Comparison of ENCODE assay signal across 8 mouse cellular contexts in the genomic region with DNA sequence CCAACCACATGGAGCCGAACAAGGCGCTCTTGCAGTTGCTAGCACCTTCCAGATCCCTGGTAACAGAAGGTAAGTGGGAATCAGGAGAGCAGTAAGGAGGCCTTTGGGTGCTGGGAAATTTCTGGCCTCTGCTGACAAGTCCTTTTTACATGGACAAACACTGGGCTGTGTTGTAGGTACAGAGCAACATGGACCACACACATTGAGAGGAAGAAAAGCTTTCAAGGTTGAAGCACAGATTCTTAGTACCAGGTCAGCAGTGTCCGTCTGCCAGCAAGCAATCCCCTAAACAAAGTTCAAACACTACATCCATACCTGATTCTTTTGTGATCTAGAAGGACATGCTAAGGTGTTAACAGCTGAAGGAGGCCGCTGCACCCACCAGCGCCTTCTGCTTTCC. TPM values are rescaled to one million over a fixed set of nuclear protein-coding genes. Genes with fewer than 3 reads are reported as not detected.
DNase-seq lines count a peak whose midpoint lies in the region; ATAC-seq and TF ChIP-seq lines count a peak whose summit lies in the region.

No protein-coding gene starts in this region.

- H3K9ac ChIP-seq in heart, embryonic 12.5 days, result peak overlapping the region; percentile 90
- peak overlapping the region; percentile 91 for H3K9ac ChIP-seq in limb, embryonic 11.5 days (ENCODE audit: low read length)
- peak overlapping the region; percentile 81 for H3K9ac ChIP-seq in neural tube, embryonic 15.5 days (replicated peaks)

- no peak for TF ChIP-seq CTCF in lung, adult 2 months (IDR thresholded peaks at IDR 0.05; ENCODE audit: insufficient read depth, low read length)

- peak overlapping the region; percentile 65 for H3K4me2 ChIP-seq in heart, embryonic 12.5 days
- peak overlapping the region; percentile 50 for H3K4me2 ChIP-seq in limb, embryonic 11.5 days (ENCODE audit: low read depth, severe bottlenecking)
- peak overlapping the region; percentile 73 for H3K4me2 ChIP-seq in neural tube, embryonic 15.5 days

- peak overlapping the region; percentile 94 for H3K4me3 ChIP-seq in lung, adult 2 months (replicated peaks; ENCODE audit: extremely low read depth, low read depth, low read length)
- H3K4me3 ChIP-seq in heart, embryonic 12.5 days, result peak overlapping the region; percentile 76
- H3K4me3 ChIP-seq in limb, embryonic 11.5 days (ENCODE audit: low read depth, low read length), result peak overlapping the region; percentile 79; the same call in 1 of the 2 replicates
- peak overlapping the region; percentile 85 for H3K4me3 ChIP-seq in neural tube, embryonic 15.5 days (replicated peaks)

- no peak for DNase-seq in lung, adult 2 months
- DNase-seq in lung, postnatal 36 days, result no peak
- DNase-seq in limb, embryonic 11.5 days (ENCODE audit: low spot score), result peak; percentile 32
- DNase-seq in left cerebral cortex, postnatal 14 days (ENCODE audit: low spot score in 2 of 2), result no peak
- DNase-seq in thymus, postnatal 25 days, result no peak
- DNase-seq in thymus, postnatal 36 days, result no peak

- 22% methylated on average over 5 of the region's 5 CpGs for WGBS in lung, adult 2 months
- 23% methylated on average over 5 of the region's 5 CpGs for WGBS in heart, embryonic 12.5 days
- WGBS in limb, embryonic 11.5 days, result 34% methylated on average over 5 of the region's 5 CpGs
- WGBS in neural tube, embryonic 15.5 days, result 42% methylated on average over 5 of the region's 5 CpGs

- no peaks in the 10 kb centered on the region for H3K36me3 ChIP-seq in heart, embryonic 12.5 days
- H3K36me3 ChIP-seq in limb, embryonic 11.5 days (ENCODE audit: control insufficient read depth, insufficient read depth, low read length), result no peaks in the 10 kb centered on the region
- no peaks in the 10 kb centered on the region for H3K36me3 ChIP-seq in neural tube, embryonic 15.5 days

- no peaks in the 10 kb centered on the region for H3K9me3 ChIP-seq in heart, embryonic 12.5 days (replicated peaks)
- no peaks in the 10 kb centered on the region for H3K9me3 ChIP-seq in limb, embryonic 11.5 days (ENCODE audit: control insufficient read depth, low read length)
- H3K9me3 ChIP-seq in neural tube, embryonic 15.5 days (replicated peaks), result no peaks in the 10 kb centered on the region

- TF ChIP-seq POLR2A in lung, adult 2 months (IDR thresholded peaks at IDR 0.05; ENCODE audit: borderline replicate concordance, extremely low read depth, low read depth, low read length), result no peak

- H3K27me3 ChIP-seq in heart, embryonic 12.5 days (replicated peaks), result no peaks in the 10 kb centered on the region
- no peaks in the 10 kb centered on the region for H3K27me3 ChIP-seq in limb, embryonic 11.5 days (ENCODE audit: control insufficient read depth, insufficient read depth, low read length)
- no peaks in the 10 kb centered on the region for H3K27me3 ChIP-seq in neural tube, embryonic 15.5 days (replicated peaks)

- intact Hi-C loops in left cerebral cortex, postnatal 14 days (cut with DNase I), result no loop called here

- peaks cover 8% of the 10 kb centered on the region for H3K4me1 ChIP-seq in lung, adult 2 months (ENCODE audit: control insufficient read depth, insufficient read depth, low read length)
- H3K4me1 ChIP-seq in heart, embryonic 12.5 days (replicated peaks), result peaks cover 13% of the 10 kb centered on the region
- peaks cover 5% of the 10 kb centered on the region; the same call in 1 of the 2 replicates for H3K4me1 ChIP-seq in limb, embryonic 11.5 days (ENCODE audit: control insufficient read depth, insufficient read depth, low read length)
- H3K4me1 ChIP-seq in neural tube, embryonic 15.5 days, result peaks cover 33% of the 10 kb centered on the region

- ATAC-seq in heart, embryonic 12.5 days (ENCODE audit: insufficient number of reproducible peaks, low FRiP score), result no peak
- ATAC-seq in limb, embryonic 11.5 days (ENCODE audit: insufficient number of reproducible peaks, low FRiP score, low TSS enrichment, low read depth), result no peak
- ATAC-seq in neural tube, embryonic 15.5 days (ENCODE audit: low FRiP score), result no peak

- peak overlapping the region; percentile 97 for H3K27ac ChIP-seq in heart, embryonic 12.5 days (ENCODE audit: poor library complexity, severe bottlenecking)
- peak overlapping the region; percentile 97; the same call in 1 of the 2 replicates for H3K27ac ChIP-seq in limb, embryonic 11.5 days (replicated peaks; ENCODE audit: low read depth, low read length)
- H3K27ac ChIP-seq in neural tube, embryonic 15.5 days (replicated peaks), result peak overlapping the region; percentile 96; the same call in 1 of the 2 replicates

RNA-seq across cellular contexts. Expression of a gene that starts 1.7 kb away (rescaled TPM):
- polyA plus RNA-seq in lung, adult 2 months (2012; rRNA removed), result 252 and 262 TPM in 2 replicates
- 107 and 114 TPM in 2 replicates for polyA plus RNA-seq in heart, embryonic 12.5 days (2016; fragmentation: Nextera tagmentation; extraction: Ambion mirVana)
- polyA plus RNA-seq in limb, embryonic 11.5 days (2014; fragmentation: Nextera tagmentation; extraction: Ambion mirVana), result 111 and 112 TPM in 2 replicates
- polyA plus RNA-seq in neural tube, embryonic 15.5 days (2015; fragmentation: Nextera tagmentation; extraction: Ambion mirVana), result 65.2 and 84.1 TPM in 2 replicates
- total RNA-seq in left cerebral cortex, postnatal 14 days (2021), result 10 to 100 TPM; 23.8 to 24.8 TPM
